Mouse (Mus musculus) neural tube, embryonic 15.5 days (tissue): ENCODE results near the gene Kcnh5. TPM values are rescaled to one million over a fixed set of nuclear protein-coding genes. Genes with fewer than 3 reads are reported as not detected.

ENCODE experiments used
- ATAC-seq: fragments of 200-750 bp; cut with Nextera tagmentation; 2 replicates; pipeline ENCODE4 v1.8.0; 2017; ENCODE audit warnings: mild to moderate bottlenecking, moderate TSS enrichment, moderate library complexity; ENCODE audit not compliant: low FRiP score
- H3K27ac ChIP-seq: fragments of 300-500 bp; sonication (generic); replicated peaks from 2 replicates; pipeline ENCODE4 v1.5.1; 2015; ENCODE audit warnings: mild to moderate bottlenecking, inconsistent platforms
- H3K27me3 ChIP-seq: fragments of 300-500 bp; sonication (generic); replicated peaks from 2 replicates; pipeline ENCODE4 v1.6.1; 2015; ENCODE audit warnings: inconsistent platforms
- H3K36me3 ChIP-seq: fragments of 300-500 bp; sonication (generic); 2 replicates; pipeline ENCODE4 v1.6.1; 2015; ENCODE audit warnings: inconsistent platforms
- H3K4me1 ChIP-seq: fragments of 300-500 bp; sonication (generic); 2 replicates; pipeline ENCODE4 v1.6.1; 2015; ENCODE audit warnings: inconsistent platforms
- H3K4me2 ChIP-seq: fragments of 300-500 bp; sonication (generic); 2 replicates; pipeline ENCODE4 v1.6.1; 2015; ENCODE audit warnings: inconsistent platforms, mild to moderate bottlenecking, moderate library complexity
- H3K4me3 ChIP-seq: fragments of 300-500 bp; sonication (generic); replicated peaks from 2 replicates; pipeline ENCODE4 v1.5.1; 2015; ENCODE audit warnings: mild to moderate bottlenecking, inconsistent platforms
- H3K9ac ChIP-seq: fragments of 300-500 bp; sonication (generic); replicated peaks from 2 replicates; pipeline ENCODE4 v1.6.1; 2015; ENCODE audit warnings: mild to moderate bottlenecking, inconsistent platforms
- H3K9me3 ChIP-seq: fragments of 300-500 bp; sonication (generic); replicated peaks from 2 replicates; pipeline ENCODE4 v1.6.1; 2016; ENCODE audit warnings: inconsistent platforms
- WGBS: fragments of 180-500 bp; shearing (Covaris S2); methylation state at CpG from one replicate; pipeline ENCODE4 v1.1.7; 2015; ENCODE audit warnings: mixed read lengths; 5-methylcytosine and 5-hydroxymethylcytosine counted together
- polyA plus RNA-seq: library from polyadenylated mRNA; unstranded; fragments of >200 nt; fragmentation: Nextera tagmentation; extraction: Ambion mirVana; gene quantifications from 2 replicates; pipeline ENCODE4 v1.2.1, GENCODE M21; 2015

Kcnh5 gene
- polyA plus RNA-seq, 1 experiment from 2014 or later, result 5.5 TPM

- no peak overlapping the region for H3K27ac ChIP-seq
- no peak overlapping the region for H3K9ac ChIP-seq
- ATAC-seq, result no peak
Measured at GRCm38 (mm10) chr12:74849912-74850311, 327.2 kb downstream of the Kcnh5 start.

GRCm38 (mm10) chr12:74848611-74849347 is 328.4 kb downstream of the Kcnh5 start:
- H3K4me1 ChIP-seq, result peaks cover 4% of the 10 kb centered on the region; the same call in 1 of the 2 replicates
- no peak overlapping the region for H3K9ac ChIP-seq
- H3K27ac ChIP-seq, result no peak overlapping the region
- 77% methylated on average over 12 of the region's 12 CpGs for WGBS
- ATAC-seq, result no peak
- no peak overlapping the region for H3K4me2 ChIP-seq
- H3K4me3 ChIP-seq, result no peak overlapping the region
- no peaks in the 10 kb centered on the region for H3K9me3 ChIP-seq
- H3K36me3 ChIP-seq, result no peaks in the 10 kb centered on the region
- no peaks in the 10 kb centered on the region for H3K27me3 ChIP-seq

More at GRCm38 (mm10) chr12:74849912-74850311, 327.2 kb downstream of the Kcnh5 start:
- Histone ChIP-seq H3K36me3 (no peaks in the 10 kb centered on the region), H3K9me3 (no peaks in the 10 kb centered on the region), H3K27me3 (no peaks in the 10 kb centered on the region), H3K4me2 (no peak overlapping the region), H3K4me1 (peaks cover 4% of the 10 kb centered on the region; the same call in 1 of the 2 replicates), H3K4me3 (no peak overlapping the region)
- 83% methylated on average over 4 of the region's 4 CpGs for WGBS

Other genes with a start within 250 kb of the Kcnh5 start
- gene Rhoj, start 131.0 kb upstream of the Kcnh5 start, polyA plus RNA-seq, result 25.9 and 28.4 TPM in 2 replicates
- not detected in 2 replicates for gene Gphb5, start 239.4 kb upstream of the Kcnh5 start, polyA plus RNA-seq